Mouse (Mus musculus) left cerebral cortex, postnatal 36 days (tissue): ENCODE measurements at regions not wholly inside any gene's neighbourhood (a gene's known extent, or its start where the extent isn't known, plus 50 kb on each side); places are given as distances from the start of the nearest gene placed in this dataset.

ENCODE experiments used
- DNase-seq, 2 experiments: peaks; one replicate each; pipeline ENCODE4 v3.0.0; 2021 to 2022; ENCODE audit warnings: low spot score in 2 of 2, mixed read lengths in 1 of 2
- intact Hi-C: fragments of 180-260 bp; cut with DNase I; formaldehyde crosslinking; loops from one replicate; pipeline ENCODE4 v1.15.1; 2025

GRCm38 (mm10) chr14:45962474-45962873 is 304.5 kb upstream of the Ddhd1 start:
- DNase-seq = no peak
- intact Hi-C loops = no loop called here

- intact Hi-C loops = no loop called here
Observed at GRCm38 (mm10) chr14:45964043-45964442, 306.1 kb upstream of the Ddhd1 start.

GRCm38 (mm10) chr14:45983206-45983857 is 325.4 kb upstream of the Ddhd1 start:
- intact Hi-C loops = no loop called here
- DNase-seq = no peak

More at GRCm38 (mm10) chr14:45964043-45964442, 306.1 kb upstream of the Ddhd1 start:
- no peak for DNase-seq

- intact Hi-C loops = no loop called here
Observed at GRCm38 (mm10) chr14:45984135-45984892, 326.4 kb upstream of the Ddhd1 start.

GRCm38 (mm10) chr14:45992041-45992869 is 334.3 kb upstream of the Ddhd1 start:
- intact Hi-C loops = loop anchor here (5.0 kb wide), 1 partner anchor 710 kb away; no protein-coding TSS in a partner anchor
- DNase-seq = no peak

More at GRCm38 (mm10) chr14:45984135-45984892, 326.4 kb upstream of the Ddhd1 start:
- no peak for DNase-seq

GRCm38 (mm10) chr14:45992870-45993135 is 334.9 kb upstream of the Ddhd1 start:
- DNase-seq = no peak
- intact Hi-C loops = loop anchor here (1.0 to 5.0 kb wide), 2 partner anchors 709 to 729 kb away; no protein-coding TSS in a partner anchor

GRCm38 (mm10) chr14:45993669-45994068 is 335.7 kb upstream of the Ddhd1 start:
- DNase-seq = peak; percentile 39 to 65
- intact Hi-C loops = loop anchor here (1.0 to 5.0 kb wide), 3 partner anchors 571 to 729 kb away; no protein-coding TSS in a partner anchor

GRCm38 (mm10) chr14:45996760-45997159 is 338.8 kb upstream of the Ddhd1 start:
- DNase-seq = no peak
- intact Hi-C loops = no loop called here

- DNase-seq = no peak
- intact Hi-C loops = no loop called here
Observed at GRCm38 (mm10) chr14:46004078-46004477, 346.1 kb upstream of the Ddhd1 start.

- intact Hi-C loops = no loop called here
- DNase-seq = no peak
Observed at GRCm38 (mm10) chr14:46005307-46005706, 347.4 kb upstream of the Ddhd1 start.

- intact Hi-C loops = no loop called here
- DNase-seq = no peak
Observed at GRCm38 (mm10) chr14:46013232-46013631, 355.3 kb upstream of the Ddhd1 start.

GRCm38 (mm10) chr14:46014090-46014489 is 356.1 kb upstream of the Ddhd1 start:
- no peak for DNase-seq
- intact Hi-C loops = no loop called here

GRCm38 (mm10) chr14:46015682-46016400 is 357.9 kb upstream of the Ddhd1 start:
- DNase-seq = no peak
- intact Hi-C loops = no loop called here

GRCm38 (mm10) chr14:46016701-46017106 is 358.8 kb upstream of the Ddhd1 start:
- intact Hi-C loops = no loop called here
- no peak for DNase-seq

GRCm38 (mm10) chr14:46017286-46017685 is 359.3 kb upstream of the Ddhd1 start:
- intact Hi-C loops = no loop called here
- no peak for DNase-seq

GRCm38 (mm10) chr14:46017976-46018375 is 360.0 kb upstream of the Ddhd1 start:
- no peak for DNase-seq
- intact Hi-C loops = no loop called here

- intact Hi-C loops = no loop called here
- no peak for DNase-seq
Observed at GRCm38 (mm10) chr14:46019240-46020025, 359.8 kb upstream of the Gm15217 start.

GRCm38 (mm10) chr14:46034301-46034700 is 344.9 kb upstream of the Gm15217 start:
- intact Hi-C loops = no loop called here
- DNase-seq = no peak
